Mouse (Mus musculus): ENCODE results near the gene C8a. TPM values are rescaled to one million over a fixed set of nuclear protein-coding genes. Genes with fewer than 3 reads are reported as not detected.

The C8a gene
- polyA plus RNA-seq, 1 experiment from 2014 or later = 0.36 TPM

DNA sequence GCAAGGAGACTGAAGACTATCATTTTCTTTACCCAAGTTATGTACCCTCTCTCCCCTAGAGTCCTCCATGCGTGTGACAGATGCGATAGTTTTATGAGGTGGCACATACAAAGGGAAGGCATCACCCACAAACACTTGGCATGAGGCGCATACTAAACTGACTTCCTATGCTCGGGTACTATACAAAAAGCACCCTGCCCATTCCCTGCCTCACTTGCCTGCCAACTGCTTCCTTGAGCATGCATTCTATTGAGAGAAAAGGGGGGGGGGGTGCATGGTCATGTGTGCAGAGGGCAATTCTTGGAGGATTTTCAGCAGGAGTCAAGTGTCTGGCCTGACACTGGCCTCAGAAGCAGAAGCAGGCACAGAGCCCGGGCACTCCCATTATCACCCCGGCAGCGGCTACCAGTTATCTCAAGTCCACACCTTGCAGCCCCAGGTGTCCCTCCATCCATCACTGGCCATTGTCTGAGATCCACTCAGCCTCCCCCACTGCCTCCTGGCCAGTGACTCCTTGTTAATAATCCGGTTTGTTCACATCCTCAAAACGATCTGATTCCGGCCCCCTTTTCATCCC lies 65.4 kb downstream of the C8a start:
- WGBS (ENCODE audit: insufficient replicate concordance) = 56% methylated on average over 10 of the region's 10 CpGs
- Histone ChIP-seq H3K4me3 (ENCODE audit: low read depth, low read length) (no peak overlapping the region), H3K9me3 (replicated peaks; ENCODE audit: control insufficient read depth, low read length) (no peaks in the 10 kb centered on the region), H3K9ac (ENCODE audit: low read depth, low read length) (no peak overlapping the region), H3K27ac (ENCODE audit: low read depth, low read length) (no peak overlapping the region), H3K4me1 (ENCODE audit: control insufficient read depth, insufficient read depth, low read length) (no peaks in the 10 kb centered on the region), H3K4me2 (no peak overlapping the region), H3K27me3 (ENCODE audit: control insufficient read depth, insufficient read depth, low read length) (no peaks in the 10 kb centered on the region), H3K36me3 (ENCODE audit: control insufficient read depth, insufficient read depth, low read length) (no peaks in the 10 kb centered on the region)
- no peak for ATAC-seq (replicated peaks; ENCODE audit: insufficient number of reproducible peaks, low FRiP score, low TSS enrichment)

GRCm38 (mm10) chr4:104805414-104806257 lies 70.6 kb downstream of the C8a start:
- Histone ChIP-seq H3K4me1 (ENCODE audit: control insufficient read depth, insufficient read depth, low read length) (no peaks in the 10 kb centered on the region), H3K9ac (ENCODE audit: low read depth, low read length) (no peak overlapping the region), H3K36me3 (ENCODE audit: control insufficient read depth, insufficient read depth, low read length) (no peaks in the 10 kb centered on the region), H3K27me3 (ENCODE audit: control insufficient read depth, insufficient read depth, low read length) (no peaks in the 10 kb centered on the region), H3K27ac (ENCODE audit: low read depth, low read length) (no peak overlapping the region), H3K4me3 (ENCODE audit: low read depth, low read length) (no peak overlapping the region), H3K9me3 (replicated peaks; ENCODE audit: control insufficient read depth, low read length) (no peaks in the 10 kb centered on the region), H3K4me2 (no peak overlapping the region)
- WGBS (ENCODE audit: insufficient replicate concordance) = 83% methylated on average over 19 of the region's 19 CpGs
- ATAC-seq (replicated peaks; ENCODE audit: insufficient number of reproducible peaks, low FRiP score, low TSS enrichment) = no peak

DNA sequence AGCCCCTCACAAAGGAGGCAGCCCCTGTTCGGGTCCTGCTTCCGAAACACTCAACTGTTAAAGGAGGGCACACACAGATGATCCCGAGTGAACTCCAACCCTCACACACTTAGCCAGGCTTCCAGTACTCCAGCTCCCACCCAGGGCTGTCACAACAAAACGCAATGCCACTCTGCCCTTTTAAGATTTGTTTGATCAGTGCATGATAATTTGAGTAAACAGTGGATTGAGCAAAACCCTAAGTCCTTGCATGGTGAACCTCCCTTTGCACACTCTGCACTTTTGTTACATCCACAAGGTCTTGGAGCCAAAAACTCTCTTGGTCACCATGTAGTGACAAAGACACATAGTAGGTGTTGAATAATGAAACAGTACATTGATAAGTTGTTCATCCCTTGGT lies 72.1 kb downstream of the C8a start:
- 71% methylated on average over 4 of the region's 4 CpGs for WGBS (ENCODE audit: insufficient replicate concordance)
- Histone ChIP-seq H3K9me3 (replicated peaks; ENCODE audit: control insufficient read depth, low read length) (no peaks in the 10 kb centered on the region), H3K36me3 (ENCODE audit: control insufficient read depth, insufficient read depth, low read length) (no peaks in the 10 kb centered on the region), H3K4me2 (no peak overlapping the region), H3K27me3 (ENCODE audit: control insufficient read depth, insufficient read depth, low read length) (no peaks in the 10 kb centered on the region), H3K4me3 (ENCODE audit: low read depth, low read length) (no peak overlapping the region), H3K4me1 (ENCODE audit: control insufficient read depth, insufficient read depth, low read length) (no peaks in the 10 kb centered on the region), H3K9ac (ENCODE audit: low read depth, low read length) (no peak overlapping the region), H3K27ac (ENCODE audit: low read depth, low read length) (no peak overlapping the region)
- no peak for ATAC-seq (replicated peaks; ENCODE audit: insufficient number of reproducible peaks, low FRiP score, low TSS enrichment)

DNA sequence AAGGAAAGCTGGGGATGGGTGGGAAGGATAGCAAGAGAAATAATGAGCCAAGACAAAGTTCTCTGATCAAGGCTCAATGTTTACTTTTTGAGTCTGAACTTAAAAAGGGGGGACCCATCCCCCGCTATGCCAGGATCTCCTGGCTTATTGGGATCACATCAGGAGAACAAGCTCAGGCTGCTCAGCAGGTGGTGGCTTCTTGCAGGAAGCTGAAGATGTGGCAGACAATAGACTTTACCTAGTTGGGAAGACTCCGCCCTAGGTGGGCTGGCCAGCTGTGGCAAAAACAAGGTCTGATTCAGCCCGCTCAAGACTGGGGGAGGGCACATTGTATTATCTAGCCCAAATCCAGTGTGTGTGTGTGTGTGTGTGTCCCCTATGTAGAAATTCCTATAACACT lies 74.6 kb downstream of the C8a start:
- no peaks in the 10 kb centered on the region for H3K4me1 ChIP-seq (ENCODE audit: control insufficient read depth, insufficient read depth, low read length)
- no peak for ATAC-seq (replicated peaks; ENCODE audit: insufficient number of reproducible peaks, low FRiP score, low TSS enrichment)
- H3K27me3 ChIP-seq (ENCODE audit: control insufficient read depth, insufficient read depth, low read length) = no peaks in the 10 kb centered on the region
- no peaks in the 10 kb centered on the region for H3K9me3 ChIP-seq (replicated peaks; ENCODE audit: control insufficient read depth, low read length)
- no peaks in the 10 kb centered on the region for H3K36me3 ChIP-seq (ENCODE audit: control insufficient read depth, insufficient read depth, low read length)
- 77% methylated on average over 3 of the region's 3 CpGs for WGBS (ENCODE audit: insufficient replicate concordance)
- no peak overlapping the region for H3K27ac ChIP-seq (ENCODE audit: low read depth, low read length)
- H3K9ac ChIP-seq (ENCODE audit: low read depth, low read length) = no peak overlapping the region
- H3K4me3 ChIP-seq (ENCODE audit: low read depth, low read length) = no peak overlapping the region
- H3K4me2 ChIP-seq = no peak overlapping the region

GRCm38 (mm10) chr4:104798951-104799350 lies 77.2 kb downstream of the C8a start:
- 79% methylated on average over 9 of the region's 9 CpGs for WGBS (ENCODE audit: insufficient replicate concordance)
- no peaks in the 10 kb centered on the region for H3K36me3 ChIP-seq (ENCODE audit: control insufficient read depth, insufficient read depth, low read length)
- no peaks in the 10 kb centered on the region; the same call in 1 of the 2 replicates for H3K4me1 ChIP-seq (ENCODE audit: control insufficient read depth, insufficient read depth, low read length)
- no peak for ATAC-seq (replicated peaks; ENCODE audit: insufficient number of reproducible peaks, low FRiP score, low TSS enrichment)
- no peak overlapping the region for H3K27ac ChIP-seq (ENCODE audit: low read depth, low read length)
- no peaks in the 10 kb centered on the region for H3K9me3 ChIP-seq (replicated peaks; ENCODE audit: control insufficient read depth, low read length)
- H3K9ac ChIP-seq (ENCODE audit: low read depth, low read length) = no peak overlapping the region
- no peaks in the 10 kb centered on the region for H3K27me3 ChIP-seq (ENCODE audit: control insufficient read depth, insufficient read depth, low read length)
- H3K4me2 ChIP-seq = no peak overlapping the region
- no peak overlapping the region for H3K4me3 ChIP-seq (ENCODE audit: low read depth, low read length)

GRCm38 (mm10) chr4:104792111-104792510 lies 84.1 kb downstream of the C8a start:
- Histone ChIP-seq H3K27ac (ENCODE audit: low read depth, low read length) (no peak overlapping the region), H3K4me1 (ENCODE audit: control insufficient read depth, insufficient read depth, low read length) (no peaks in the 10 kb centered on the region; the same call in 1 of the 2 replicates), H3K36me3 (ENCODE audit: control insufficient read depth, insufficient read depth, low read length) (no peaks in the 10 kb centered on the region), H3K9ac (ENCODE audit: low read depth, low read length) (no peak overlapping the region), H3K4me3 (ENCODE audit: low read depth, low read length) (no peak overlapping the region), H3K27me3 (ENCODE audit: control insufficient read depth, insufficient read depth, low read length) (no peaks in the 10 kb centered on the region), H3K9me3 (replicated peaks; ENCODE audit: control insufficient read depth, low read length) (no peaks in the 10 kb centered on the region), H3K4me2 (no peak overlapping the region)
- 53% methylated on average over 4 of the region's 4 CpGs for WGBS (ENCODE audit: insufficient replicate concordance)
- ATAC-seq (replicated peaks; ENCODE audit: insufficient number of reproducible peaks, low FRiP score, low TSS enrichment) = no peak

- 73% methylated on average over 4 of the region's 4 CpGs for WGBS (ENCODE audit: insufficient replicate concordance)
- no peak for ATAC-seq (replicated peaks; ENCODE audit: insufficient number of reproducible peaks, low FRiP score, low TSS enrichment)
- Histone ChIP-seq H3K36me3 (ENCODE audit: control insufficient read depth, insufficient read depth, low read length) (no peaks in the 10 kb centered on the region), H3K4me3 (ENCODE audit: low read depth, low read length) (no peak overlapping the region), H3K4me2 (no peak overlapping the region), H3K9ac (ENCODE audit: low read depth, low read length) (no peak overlapping the region), H3K9me3 (replicated peaks; ENCODE audit: control insufficient read depth, low read length) (no peaks in the 10 kb centered on the region), H3K4me1 (ENCODE audit: control insufficient read depth, insufficient read depth, low read length) (no peaks in the 10 kb centered on the region), H3K27me3 (ENCODE audit: control insufficient read depth, insufficient read depth, low read length) (no peaks in the 10 kb centered on the region), H3K27ac (ENCODE audit: low read depth, low read length) (no peak overlapping the region)
These were observed 93.9 kb downstream of the C8a start for GRCm38 (mm10) chr4:104782346-104782745.

- H3K4me2 ChIP-seq = no peak overlapping the region
- no peak overlapping the region for H3K27ac ChIP-seq (ENCODE audit: low read depth, low read length)
- no peak for ATAC-seq (replicated peaks; ENCODE audit: insufficient number of reproducible peaks, low FRiP score, low TSS enrichment)
- H3K9me3 ChIP-seq (replicated peaks; ENCODE audit: control insufficient read depth, low read length) = no peaks in the 10 kb centered on the region
- H3K9ac ChIP-seq (ENCODE audit: low read depth, low read length) = no peak overlapping the region
- no peak overlapping the region for H3K4me3 ChIP-seq (ENCODE audit: low read depth, low read length)
- no peaks in the 10 kb centered on the region for H3K36me3 ChIP-seq (ENCODE audit: control insufficient read depth, insufficient read depth, low read length)
- no peaks in the 10 kb centered on the region for H3K27me3 ChIP-seq (ENCODE audit: control insufficient read depth, insufficient read depth, low read length)
- H3K4me1 ChIP-seq (ENCODE audit: control insufficient read depth, insufficient read depth, low read length) = no peaks in the 10 kb centered on the region
- WGBS (ENCODE audit: insufficient replicate concordance) = 84% methylated on average over 3 of the region's 3 CpGs
These were observed 94.8 kb downstream of the C8a start for GRCm38 (mm10) chr4:104781441-104781840.

DNA sequence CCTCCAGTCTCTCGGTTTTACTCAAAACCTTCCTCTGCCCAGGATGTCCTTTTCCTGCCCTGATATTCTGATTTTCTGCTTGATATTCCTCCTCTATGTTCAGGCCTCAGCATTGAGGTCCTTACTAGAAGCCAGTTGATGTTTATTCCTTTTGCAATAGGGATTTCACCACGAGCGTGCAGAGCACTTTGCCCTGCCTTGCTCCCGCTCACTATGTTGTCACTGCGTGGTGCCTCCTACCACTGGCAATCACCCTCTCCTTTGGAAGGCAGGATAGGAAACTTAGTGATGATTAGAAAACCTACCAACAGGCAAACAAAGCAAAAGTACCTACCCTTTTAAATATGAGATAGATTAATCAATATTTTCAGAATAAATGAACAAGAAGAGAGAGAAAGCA lies 96.7 kb downstream of the C8a start:
- no peaks in the 10 kb centered on the region for H3K9me3 ChIP-seq (replicated peaks; ENCODE audit: control insufficient read depth, low read length)
- no peak overlapping the region for H3K27ac ChIP-seq (ENCODE audit: low read depth, low read length)
- no peak overlapping the region for H3K9ac ChIP-seq (ENCODE audit: low read depth, low read length)
- no peak overlapping the region for H3K4me2 ChIP-seq
- no peaks in the 10 kb centered on the region for H3K27me3 ChIP-seq (ENCODE audit: control insufficient read depth, insufficient read depth, low read length)
- H3K36me3 ChIP-seq (ENCODE audit: control insufficient read depth, insufficient read depth, low read length) = no peaks in the 10 kb centered on the region
- H3K4me3 ChIP-seq (ENCODE audit: low read depth, low read length) = no peak overlapping the region
- ATAC-seq (replicated peaks; ENCODE audit: insufficient number of reproducible peaks, low FRiP score, low TSS enrichment) = no peak
- 79% methylated on average over 5 of the region's 5 CpGs for WGBS (ENCODE audit: insufficient replicate concordance)
- no peaks in the 10 kb centered on the region for H3K4me1 ChIP-seq (ENCODE audit: control insufficient read depth, insufficient read depth, low read length)
